Mouse (Mus musculus): ENCODE measurements around the gene Ttll12.

The Ttll12 gene

DNA sequence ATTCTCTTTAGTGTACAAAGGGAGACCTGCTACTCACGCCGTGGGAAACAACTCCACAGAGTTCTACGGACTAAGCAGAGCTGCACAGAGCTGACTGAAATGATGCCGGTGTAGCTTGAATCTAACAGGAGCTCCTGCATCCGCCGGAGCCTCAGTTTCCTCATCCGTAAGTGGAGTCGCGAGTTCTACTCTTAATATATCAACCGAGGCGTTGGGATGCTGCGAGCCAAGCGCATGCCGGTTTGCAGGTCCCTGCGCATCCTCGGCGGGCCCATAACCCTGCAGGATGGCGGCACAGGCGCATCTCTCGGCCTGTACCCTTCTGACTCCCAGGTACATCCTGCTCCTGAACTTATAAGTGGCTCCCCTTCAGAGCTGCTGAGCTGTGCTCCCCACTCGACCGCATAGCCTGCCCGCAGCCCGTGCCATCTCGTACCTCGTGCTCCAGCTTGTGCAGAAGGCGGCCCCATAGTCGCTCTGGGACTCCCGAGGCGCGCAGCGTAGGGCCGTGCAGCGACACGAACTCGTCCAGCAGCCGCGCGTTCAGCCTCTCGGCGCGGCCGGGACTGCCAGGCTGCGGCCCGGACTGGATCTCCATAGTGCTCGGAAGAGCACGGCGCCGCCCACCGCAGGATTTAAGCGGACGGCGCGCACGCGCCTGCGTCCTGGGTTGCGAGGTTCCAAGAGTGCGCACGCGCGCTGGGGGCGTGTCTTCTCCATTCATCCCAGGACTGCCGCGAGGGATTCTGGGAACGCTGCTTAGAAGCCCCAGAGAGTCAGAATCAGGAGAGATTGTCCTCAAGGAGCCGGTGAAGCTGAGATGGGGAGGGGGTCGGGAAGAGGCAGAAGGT lies at the start of gene Ttll12:
Gene Ttll12 (minus strand): TSS at position 645 of the 851 bp plus-strand sequence.
- DNase-seq (ENCODE audit: low read depth, low spot score) = peak; percentile 96

DNA sequence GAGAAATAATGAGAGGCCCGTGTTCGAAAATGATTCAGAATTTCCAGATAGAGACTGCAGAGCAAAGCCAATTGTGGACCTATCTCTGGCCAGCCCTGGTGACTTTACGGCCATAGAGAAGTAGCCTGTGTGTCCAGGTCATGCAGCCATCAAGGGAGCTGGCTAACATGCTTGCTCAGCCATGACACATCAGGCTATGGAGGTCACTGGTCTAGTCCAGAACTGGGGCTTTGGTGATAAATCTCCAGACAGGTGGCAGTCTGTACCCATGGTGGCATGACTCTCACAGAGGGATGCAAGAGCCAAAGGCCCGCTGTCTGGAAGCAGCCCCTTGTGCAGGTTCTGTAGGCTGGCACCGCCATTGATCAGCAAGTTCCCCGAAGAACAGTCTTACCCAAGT lies 47.6 kb upstream of the Ttll12 start:
- DNase-seq (ENCODE audit: low read depth, low spot score) = no peak

DNA sequence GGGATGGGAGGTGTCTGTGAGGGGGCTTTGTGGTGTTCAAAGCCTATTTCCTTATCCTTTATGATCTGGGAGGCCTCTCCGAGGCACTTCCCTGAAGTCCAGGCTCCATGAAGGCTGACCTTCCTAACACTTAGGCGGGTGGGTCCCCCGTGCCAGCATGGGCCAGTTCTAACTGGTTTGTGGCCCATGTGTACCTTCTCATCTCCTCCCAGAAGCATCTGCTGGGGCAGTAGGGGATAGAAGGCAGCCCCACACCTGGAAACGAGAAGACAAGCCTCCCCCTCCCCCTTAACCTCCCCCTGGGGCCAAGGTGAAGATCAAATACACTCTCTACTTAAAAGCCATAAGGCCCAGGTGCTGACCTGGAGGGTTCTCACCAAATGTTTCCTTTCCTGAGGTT lies 45.3 kb upstream of the Ttll12 start:
- no peak for DNase-seq (ENCODE audit: low read depth, low spot score)

DNA sequence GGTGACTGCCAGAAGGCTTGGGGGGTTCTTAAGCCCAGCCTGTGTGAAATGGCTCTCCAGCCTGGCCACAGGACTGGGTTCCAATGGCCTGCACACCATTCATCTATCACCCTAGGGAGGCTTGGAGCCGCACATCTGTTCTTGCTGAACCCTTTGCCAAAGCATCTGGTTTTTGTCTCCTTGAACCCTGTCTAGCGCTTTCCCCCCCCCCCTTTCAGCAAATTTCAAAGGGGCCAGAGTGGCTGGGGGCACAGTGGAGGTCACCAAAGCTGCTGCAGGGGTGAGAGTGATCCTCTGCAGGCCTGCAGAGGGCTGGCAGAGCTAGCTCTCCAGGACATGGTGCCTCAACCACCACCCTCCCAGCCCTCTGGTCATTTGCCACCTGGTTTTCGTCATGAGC lies 44.2 kb upstream of the Ttll12 start:
- peak; percentile 45 for DNase-seq (ENCODE audit: low read depth, low spot score)

DNA sequence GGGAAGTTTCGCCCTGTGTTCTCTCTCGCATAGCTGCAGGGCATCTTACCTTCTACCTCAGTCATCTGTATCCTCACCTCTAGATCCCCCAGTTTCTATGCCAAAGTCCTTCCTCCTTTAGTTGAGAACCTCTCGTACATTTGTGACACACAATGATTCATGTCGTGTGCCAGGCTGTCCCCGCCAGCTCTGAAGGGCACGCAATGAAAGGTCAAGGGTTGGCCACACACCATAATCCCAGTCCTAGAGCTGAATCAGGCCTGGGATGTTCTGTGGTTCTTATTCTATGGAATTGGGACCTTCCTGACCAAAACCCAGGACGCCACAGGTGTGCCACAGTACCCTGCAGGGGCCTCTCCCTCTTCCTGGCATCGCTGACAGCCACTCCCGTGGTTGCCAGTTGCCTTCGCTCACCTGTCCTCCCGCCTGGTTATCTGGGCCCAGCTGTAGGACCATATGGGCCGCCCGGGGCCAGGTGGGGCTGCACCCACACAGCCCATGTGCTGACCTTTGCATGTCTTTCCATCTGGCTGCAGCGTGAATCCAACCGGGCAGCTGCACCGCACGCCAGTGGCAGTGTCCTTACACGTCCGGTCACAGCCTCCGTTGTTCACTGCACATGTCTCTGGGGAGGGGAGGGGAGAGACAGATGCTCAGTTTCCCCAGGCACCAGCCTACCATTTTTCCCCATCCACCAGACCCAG lies 43.4 kb upstream of the Ttll12 start:
- DNase-seq (ENCODE audit: low read depth, low spot score) = no peak

DNA sequence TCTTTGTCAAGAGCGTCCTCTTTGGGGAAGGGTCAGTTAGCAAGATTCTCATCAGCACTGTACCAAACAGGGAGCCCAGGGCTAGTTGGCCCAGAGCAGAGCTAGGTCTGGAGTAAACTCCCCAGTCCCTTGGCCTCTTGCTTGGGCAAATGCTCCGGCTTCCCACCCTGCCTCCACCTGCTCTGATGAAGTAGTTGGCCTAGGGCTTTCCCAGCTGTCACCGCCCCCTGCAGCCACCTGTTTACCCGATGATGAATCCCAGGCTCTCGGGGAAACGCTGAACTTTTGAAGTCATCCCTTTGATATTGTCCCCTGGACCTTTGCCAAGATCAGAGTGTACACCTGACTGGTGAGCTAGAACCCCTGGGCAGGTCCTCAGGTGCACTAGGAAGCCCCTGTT lies 41.8 kb upstream of the Ttll12 start:
- DNase-seq (ENCODE audit: low read depth, low spot score) = no peak

DNA sequence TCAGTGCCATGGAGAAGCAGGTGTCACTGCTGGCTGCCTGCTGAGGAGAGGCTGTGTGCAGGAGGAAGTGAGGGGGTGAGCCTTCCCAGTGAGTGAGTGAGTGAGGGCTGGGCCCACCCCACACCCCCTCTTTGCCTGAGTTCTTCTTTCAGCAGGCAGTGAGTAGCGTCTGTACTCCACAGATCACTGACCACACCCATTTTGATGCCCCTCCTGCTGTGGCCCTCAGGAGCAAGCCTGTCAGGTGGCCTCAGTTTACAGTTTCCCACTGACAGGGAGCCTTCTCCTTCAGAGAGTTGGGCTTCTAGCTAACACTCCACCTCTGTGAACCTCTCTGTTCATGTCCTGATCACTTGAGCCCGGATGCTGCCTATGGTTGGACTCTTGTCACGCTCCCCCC lies 40.3 kb upstream of the Ttll12 start:
- DNase-seq (ENCODE audit: low read depth, low spot score) = no peak

DNA sequence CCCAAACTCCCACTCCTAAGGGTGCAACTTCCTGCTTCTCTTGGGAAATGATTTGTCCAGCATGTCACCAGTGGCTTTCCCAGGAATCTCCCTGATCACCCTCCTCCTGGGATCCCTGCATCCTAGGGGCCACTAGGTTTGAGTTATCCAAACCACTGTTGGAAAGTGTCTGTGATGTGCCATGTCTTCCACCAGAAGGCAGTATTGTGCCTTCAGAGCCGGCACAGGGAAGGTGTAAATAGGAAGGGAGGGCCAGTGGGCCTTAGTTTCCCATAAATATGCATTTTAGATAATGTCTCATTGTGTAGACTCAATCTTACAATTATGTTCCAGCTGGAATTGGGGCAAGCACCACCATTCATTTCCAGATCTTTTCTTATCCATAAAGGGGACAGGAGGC lies 39.1 kb upstream of the Ttll12 start:
- no peak for DNase-seq (ENCODE audit: low read depth, low spot score)

DNA sequence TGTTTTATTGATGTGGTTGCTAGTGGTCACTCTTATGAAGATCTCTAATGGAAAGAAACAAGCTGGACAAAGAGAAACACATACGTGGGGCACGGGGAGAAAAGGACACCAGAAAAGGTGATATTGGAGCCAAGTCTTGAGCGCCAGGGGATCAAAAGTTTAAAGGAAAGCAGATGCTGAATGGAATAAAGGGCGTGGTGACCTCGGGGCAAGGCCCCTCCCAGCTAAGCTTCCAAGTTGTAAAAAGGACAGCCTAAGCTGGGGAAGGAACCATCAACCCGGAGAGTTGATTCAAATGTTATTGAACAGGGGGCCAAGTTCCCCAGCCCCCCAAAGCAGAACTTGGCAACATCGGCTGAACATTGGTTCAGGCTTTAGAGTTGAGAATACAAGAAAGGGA lies 36.1 kb upstream of the Ttll12 start:
- no peak for DNase-seq (ENCODE audit: low read depth, low spot score)

DNA sequence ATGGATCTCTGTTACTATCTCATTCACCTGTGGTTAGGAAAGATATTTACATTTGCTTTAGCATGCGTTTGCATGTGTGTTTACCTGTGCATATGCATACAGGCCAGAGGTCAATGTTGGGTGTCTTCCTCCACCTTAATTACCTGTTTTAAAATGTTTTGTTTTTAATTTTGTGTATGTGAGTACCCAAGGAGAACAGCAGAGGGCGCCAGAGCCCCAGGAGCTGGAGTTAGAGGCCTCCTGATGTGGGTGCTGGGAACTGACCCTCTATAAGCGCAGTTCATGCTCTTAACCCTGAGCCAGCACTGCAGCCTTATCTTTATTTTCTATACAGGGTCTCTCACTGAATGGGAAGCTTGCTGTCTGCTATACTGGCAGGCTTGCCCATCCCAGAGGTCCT lies 34.8 kb upstream of the Ttll12 start:
- no peak for DNase-seq (ENCODE audit: low read depth, low spot score)

DNA sequence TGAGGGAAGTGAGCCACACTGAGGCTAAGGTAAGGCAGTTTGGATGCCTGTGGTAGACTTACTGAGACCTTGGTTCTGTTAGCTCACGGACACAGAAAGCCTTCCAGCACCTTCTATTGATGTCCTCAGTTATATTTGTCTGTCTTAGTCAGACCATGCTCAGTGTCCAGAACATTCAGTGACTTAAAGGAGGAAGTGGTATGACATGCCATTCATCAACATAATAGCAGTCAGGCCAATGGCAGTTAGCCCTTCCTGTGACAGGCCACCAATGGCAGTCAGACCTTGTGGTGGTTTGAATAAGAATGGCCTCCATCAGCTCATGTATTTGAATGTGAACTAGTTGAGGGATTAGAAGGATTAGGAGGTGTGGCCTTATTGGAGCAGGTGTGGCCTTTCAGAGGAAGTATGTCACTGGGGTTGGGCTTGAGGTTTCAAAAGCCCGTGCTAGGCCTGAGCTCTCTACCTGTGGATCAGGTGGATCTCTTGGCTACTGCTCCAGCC lies 31.2 kb upstream of the Ttll12 start:
- DNase-seq (ENCODE audit: low read depth, low spot score) = no peak

DNA sequence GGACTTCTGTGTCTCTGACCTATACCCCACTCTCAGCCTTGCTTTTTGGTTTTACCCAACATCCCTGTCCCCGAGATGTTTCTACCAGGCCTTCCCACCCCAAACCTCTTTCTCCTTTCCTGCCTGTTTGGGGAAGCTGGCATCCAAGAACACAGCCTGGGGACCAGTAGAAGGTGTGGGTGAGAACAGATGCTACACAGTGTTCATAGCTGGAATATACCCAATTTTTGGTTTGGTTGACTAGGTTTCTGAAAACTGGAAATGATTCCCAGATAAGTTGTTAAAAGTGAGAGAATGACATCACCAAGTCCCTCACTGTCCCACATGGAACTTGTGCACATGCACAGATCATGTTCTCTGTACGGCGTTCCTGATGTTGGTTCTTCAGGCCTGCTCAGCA lies 20.3 kb upstream of the Ttll12 start:
- DNase-seq (ENCODE audit: low read depth, low spot score) = no peak

DNA sequence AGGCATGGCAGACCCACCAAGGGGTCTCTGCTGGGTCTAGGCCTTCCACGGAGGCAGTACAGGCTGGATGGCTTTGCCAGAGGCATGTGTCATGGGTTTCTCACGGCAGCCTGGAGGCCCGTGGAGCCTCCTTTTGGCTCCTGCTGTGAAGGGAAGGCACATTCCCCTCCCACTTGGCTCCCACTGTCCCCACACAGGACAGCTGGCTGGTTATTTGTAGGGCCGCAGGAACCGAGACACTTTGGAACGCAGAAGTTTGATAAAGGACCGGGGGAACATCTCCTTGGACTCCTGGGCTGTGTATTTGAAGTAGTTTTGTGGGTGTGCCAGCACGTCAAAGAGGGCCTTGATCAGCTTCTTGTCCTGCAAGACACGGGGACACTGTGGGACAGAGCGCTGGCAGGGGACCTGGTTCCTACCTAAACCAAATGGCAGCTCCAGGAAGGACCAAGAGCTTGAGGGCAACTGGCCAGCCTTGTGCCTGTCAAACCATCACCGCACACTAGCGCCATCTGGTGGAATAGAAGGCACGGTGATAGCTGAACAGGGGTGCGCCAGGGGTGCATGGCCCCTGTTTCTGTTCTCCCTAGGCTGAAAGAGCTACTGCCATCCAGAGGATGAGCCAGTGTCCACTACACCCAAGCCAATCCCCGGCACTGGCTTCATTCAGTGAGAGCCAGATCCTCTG lies 12.3 kb upstream of the Ttll12 start:
- DNase-seq (ENCODE audit: low read depth, low spot score) = peak; percentile 54

DNA sequence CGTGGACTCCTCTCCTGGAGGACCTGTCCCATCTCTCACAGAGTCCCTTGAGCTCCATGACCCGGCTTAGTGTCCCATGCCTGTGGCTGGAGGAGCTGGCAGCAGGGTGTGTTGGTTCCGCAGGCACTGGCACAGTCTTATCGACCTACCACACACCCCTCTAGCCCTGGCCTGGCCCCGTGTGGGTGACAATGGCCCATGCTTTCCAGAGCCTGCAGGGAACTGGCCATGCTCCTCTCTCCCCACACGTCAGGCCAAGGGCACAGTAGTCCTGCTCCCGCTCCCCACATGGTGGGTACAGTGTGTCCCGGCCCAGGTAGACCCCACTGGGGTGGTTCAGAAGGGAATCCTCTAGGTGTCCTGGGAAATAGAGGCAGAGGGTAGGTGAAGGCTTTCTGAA lies 11.7 kb upstream of the Ttll12 start:
- no peak for DNase-seq (ENCODE audit: low read depth, low spot score)

DNA sequence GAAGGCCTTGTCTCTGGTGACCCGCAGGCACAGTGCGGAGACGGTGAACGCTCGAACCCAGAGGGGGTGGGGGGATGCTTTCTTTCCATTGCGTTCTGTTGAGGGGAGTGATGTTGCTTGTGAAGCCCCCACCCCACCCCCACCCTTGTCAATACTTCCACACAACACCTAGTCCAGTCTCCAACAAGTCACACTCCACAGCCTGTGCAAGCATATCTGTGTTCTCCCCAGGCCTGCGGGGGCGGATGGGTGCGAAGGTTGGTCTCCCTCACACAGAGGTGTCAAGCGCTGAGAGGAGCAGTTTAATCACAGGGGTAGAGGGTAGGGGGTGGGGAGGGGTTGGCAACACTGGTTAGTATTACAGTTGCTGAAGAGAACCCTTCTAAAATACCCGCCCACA lies 11.3 kb upstream of the Ttll12 start:
- DNase-seq (ENCODE audit: low read depth, low spot score) = no peak

DNA sequence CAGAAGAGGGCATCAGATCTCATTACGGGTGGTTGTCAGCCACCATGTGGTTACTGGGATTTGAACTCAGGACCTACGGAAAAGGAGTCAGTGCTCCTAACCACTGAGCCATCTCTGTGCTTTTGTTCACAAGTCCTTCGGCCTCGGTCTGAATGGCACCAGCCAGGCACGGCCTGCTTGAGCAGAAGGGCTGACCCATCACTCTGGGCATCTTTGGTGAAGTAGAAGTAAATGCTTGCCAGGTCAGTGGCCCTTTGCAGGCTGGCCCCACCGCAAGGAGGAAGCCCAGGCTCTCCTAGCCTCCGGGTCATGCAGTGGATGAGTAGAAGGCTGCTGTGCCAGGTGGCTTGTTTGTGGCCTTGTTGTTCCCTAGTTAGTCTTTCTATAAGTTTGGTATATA lies 8.5 kb upstream of the Ttll12 start:
- no peak for DNase-seq (ENCODE audit: low read depth, low spot score)

DNA sequence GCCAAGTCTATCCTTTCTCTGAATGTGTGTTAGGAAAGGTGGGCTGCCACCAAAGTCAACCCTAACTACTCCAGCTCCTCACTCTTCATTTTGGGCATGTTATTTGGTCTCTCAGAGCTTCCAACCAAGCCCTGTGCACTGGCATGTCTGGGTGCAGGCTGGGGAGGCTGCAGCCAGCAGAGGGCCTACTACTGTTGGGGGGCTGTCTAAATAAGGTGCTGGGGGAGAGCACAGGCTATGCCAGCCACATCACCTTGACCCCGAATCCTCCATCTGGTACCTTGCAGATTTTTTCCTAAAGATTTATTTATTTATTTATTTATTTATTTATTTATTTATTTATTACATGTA lies 8.1 kb upstream of the Ttll12 start:
- no peak for DNase-seq (ENCODE audit: low read depth, low spot score)

DNA sequence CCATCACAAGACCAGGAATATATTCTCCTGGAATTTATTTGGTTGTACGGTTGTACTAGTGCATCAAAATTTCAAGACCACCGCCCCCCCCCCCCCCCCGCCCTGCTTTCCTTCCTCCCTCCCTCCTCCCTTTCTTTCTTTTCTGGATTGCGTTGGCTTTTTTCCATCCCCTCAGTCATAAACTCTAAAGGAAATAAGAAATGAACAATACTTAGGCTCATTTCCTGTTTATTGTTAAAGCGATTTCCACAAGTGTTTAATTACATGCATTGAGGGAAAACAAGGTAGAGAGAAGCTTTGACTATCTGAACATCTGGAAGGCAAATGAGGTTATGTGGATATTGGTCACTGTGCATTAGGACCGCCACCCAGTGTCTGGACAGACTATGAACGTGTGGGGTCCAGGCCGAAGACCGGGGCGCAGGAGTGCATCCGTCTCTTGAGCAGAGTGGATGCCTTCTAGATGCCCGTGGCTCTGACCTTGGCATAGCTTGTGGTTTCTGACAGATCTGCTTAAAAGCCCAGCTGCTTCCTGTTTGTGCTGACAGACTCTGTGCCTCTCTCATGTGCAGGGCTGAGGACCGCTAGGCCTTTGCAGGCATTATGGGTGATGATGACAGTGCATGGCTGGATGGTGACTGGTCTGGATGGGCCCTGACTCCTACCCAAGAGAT lies 7.6 kb upstream of the Ttll12 start:
- DNase-seq (ENCODE audit: low read depth, low spot score) = no peak

DNA sequence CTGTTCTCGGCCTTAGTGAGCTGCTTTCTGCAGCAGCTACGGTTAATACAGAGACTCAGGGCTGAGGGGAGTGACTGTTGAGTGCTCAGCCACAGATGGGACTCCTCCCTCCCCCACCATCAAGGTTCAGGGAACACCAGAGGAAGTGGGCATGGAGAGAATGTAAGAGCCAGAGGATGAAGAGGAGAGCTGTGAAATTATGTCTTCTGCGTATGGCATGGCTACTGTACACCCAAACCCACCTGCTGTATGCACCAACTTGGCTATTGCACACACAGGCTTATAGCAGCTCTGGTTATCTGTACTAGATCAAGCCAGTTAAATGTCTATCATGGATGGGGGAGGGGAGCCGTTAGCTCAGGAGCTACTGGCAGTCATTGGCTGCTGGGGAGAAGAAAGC lies 6.2 kb upstream of the Ttll12 start:
- no peak for DNase-seq (ENCODE audit: low read depth, low spot score)

DNA sequence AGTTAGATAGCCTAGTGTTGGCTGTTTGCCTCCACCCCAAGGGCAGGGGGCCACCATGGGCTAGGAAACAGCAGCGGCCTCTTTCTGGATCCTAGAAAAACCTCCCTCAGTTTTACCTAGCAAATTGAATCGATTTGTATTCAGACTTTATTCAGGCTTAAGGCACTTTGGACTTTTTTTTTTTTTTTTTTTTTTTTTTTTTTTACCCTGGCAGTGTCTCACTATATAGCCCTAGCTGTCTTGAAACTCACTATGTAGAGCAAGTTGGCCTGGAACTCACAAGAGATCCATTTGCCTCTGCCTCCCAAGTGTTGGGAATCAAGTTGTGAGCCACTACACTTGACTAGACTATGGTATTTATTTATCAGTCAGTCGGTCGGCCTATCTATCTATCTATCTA lies 1.9 kb upstream of the Ttll12 start:
- DNase-seq (ENCODE audit: low read depth, low spot score) = no peak

DNA sequence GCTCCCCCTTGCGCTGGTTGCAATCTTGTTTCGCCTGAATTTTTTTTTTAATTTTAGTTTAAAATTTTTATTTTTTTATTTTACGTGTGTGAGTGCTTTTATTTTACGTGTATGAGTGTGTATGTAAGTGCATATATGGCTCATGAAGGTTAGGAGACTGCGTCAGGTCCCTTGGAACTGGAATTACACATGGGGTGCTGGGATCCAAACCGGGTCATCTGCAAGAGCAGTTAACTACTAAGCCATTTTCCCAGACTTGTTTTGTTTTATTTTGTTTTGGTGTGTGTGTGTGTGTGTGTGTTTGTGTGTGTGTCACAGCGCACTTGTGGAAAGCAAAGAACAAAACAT lies 381 bp upstream of the Ttll12 start:
- DNase-seq (ENCODE audit: low read depth, low spot score) = no peak
